Mouse (Mus musculus): ENCODE measurements around the gene Plxna1.

Gene Plxna1

DNA sequence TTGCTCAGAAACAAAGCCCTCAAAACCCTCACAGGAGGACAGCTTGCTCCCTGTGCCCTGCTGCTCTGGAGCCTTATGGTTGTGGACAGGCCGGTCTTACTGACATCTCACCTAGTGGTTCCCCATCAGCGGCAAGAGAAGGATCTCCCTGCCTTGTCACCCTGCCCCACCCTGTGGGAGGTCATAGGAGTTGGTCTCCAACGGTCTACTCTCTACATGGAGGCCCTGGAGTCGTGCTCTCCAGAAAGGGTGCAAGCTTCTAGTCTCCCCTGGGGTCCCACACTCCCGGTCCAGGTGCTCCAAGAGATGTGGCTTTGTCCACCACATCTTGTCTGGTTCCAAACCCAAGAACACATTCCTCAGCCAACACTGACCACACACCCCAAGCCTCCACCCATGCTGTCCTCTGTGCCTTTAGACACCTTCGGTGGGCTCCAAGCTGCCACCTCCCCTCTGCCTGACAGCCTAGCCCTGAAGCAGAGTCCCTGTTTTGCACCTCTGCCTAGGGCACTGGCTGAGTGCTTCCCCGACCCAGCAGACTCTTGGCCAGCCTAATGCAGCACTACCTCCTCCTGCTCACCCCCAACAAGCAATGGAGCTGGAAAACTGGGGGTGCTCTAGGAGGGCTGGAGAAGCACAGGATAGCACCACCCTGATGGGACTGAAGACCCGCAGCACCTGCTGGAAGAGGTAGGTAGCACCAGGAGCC, 1.6 kb downstream of the Plxna1 start:
- no peak for DNase-seq (ENCODE audit: low spot score)

DNA sequence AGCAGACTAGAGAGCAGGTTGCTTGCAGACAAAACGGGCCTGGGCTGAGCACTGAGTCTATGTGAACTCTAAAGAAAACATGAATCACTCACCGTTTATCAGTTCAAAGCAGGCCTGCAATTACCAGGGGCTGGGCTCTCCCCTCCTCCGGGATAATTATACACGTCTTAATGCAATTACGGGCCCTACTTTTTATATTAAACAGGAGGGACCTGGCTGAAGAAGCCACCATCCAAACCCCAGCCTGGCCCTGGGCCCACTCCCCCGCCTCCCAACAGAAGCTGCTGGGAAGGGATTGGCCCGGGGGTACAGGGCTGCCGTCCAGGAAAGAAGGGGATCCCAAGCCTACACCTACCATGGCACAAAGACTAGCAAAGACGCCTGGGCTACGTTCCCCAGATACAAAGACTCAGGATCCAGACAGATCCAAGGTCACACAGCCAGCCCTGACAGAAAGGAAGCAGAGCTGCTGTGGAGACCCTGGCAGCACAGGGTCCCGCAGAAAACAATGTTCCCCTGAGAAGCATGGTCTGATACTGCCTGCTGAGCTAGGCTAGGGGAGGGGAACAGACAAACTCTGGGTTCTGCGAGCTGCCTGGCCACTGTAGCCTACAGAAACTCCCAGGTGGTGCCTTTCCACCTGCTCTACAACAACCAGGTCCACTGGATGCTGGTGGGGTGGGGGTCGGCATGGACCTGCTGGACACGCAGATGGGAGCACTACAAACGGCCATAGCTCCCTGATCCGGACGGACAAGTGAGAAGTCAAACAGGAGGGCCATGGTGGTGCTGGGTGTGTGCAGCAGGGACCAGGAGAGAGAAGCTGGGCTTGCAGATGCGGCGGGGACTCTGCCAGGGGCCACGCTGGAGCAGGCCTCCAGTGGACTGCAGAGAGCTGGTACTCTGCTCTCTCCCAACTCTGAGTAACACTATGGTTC, 2.4 kb downstream of the Plxna1 start:
- no peak for DNase-seq (ENCODE audit: low spot score)

DNA sequence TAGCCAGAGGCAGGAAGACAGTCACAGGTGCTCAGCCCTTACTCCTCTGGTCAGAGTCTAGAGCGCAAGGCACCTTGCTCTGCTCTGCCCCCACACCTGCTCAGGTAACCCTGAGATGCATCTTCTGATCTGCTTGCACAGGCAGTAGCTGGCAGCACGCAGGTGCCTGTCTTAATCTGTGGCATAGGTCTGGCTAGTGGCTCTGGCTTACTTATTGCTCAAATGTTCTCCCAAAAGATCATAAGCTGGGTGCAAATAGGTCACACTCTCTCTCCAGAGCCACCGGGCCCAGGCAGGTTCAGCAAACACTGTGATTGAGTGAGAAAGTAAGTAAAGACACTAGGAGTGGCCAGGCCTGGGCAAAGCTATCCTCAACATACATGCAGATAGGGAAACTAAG, 3.2 kb downstream of the Plxna1 start:
- DNase-seq (ENCODE audit: low spot score), result no peak

DNA sequence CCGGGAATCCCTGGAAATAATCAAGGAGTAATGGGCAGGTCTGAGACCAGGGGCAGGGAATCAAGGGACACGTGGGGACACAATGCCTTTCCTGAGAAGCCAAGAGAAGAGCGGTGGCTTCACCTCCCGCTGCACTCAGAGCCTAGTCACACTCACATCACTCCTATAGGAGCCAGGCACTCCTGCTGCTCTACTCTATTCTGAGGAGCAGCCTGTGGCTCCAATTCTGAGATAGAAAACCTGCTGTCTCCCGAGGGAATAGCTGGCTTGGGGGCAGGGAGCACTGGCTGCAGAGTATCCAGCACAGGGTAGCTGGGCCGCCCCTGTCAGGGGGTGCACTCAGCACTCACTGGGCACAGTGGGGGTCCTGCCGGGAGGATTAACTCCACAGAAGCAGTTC, 6.8 kb downstream of the Plxna1 start:
- no peak for DNase-seq (ENCODE audit: low spot score)

DNA sequence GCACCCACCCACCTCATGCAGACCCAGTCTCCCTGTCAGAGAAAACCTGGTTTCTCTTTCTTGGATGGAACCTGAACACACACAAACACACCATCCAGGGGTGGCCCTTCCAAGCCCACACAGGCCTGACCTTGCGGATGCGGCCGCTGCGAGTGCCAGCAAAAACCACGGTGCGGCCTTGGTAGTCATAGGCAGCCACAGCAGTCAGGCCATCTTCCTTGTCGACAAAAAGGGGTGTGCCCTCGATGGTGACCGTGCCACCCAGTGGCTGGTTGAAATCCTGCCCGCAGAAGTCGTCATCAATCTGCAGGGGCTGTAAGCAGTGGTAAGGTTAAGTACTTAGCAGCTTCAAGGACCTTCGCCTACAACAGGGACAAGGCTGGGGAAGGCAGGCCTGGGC, 7.7 kb downstream of the Plxna1 start:
- DNase-seq (ENCODE audit: low spot score), result no peak

DNA sequence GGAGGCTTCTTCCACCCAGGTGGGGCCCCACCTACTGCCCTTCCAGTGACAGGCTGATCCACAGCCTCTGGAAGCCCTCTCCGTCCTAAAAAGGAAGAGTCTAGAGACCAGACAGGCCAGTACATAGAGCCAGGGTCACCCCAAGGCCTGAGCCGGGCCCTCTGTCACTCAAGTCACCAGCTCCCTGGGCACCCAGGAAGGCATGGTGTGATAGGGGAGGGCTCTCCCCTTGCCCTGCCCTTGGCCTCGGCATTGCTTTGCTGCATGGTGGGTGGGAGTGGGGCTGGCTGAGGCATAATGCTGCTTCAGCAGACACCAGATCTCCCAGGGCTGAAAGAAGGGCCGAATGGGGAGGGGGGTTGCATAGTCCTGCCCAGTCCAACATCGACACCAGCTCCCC, 8.3 kb downstream of the Plxna1 start:
- no peak for DNase-seq (ENCODE audit: low spot score)

DNA sequence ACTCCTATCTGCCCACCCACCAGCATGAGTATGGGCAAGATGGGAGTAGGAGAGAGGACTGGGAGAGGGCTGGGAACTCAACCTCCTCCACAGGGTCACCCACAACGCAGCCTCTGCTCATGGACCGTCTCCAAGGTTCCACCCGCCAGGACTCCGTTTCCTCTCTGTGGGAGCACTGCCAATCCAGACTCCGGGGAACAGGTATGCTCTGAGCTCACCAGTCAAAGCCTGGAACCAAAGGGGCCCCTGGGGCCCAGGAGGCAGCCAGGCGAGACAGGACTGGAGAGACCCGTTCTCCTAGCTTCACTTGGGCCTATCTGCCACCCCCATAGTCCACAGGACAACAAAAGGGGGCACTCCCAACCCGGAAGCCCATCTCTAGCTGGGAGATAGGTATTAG, 9.3 kb downstream of the Plxna1 start:
- peak; percentile 50 for DNase-seq (ENCODE audit: low spot score)

DNA sequence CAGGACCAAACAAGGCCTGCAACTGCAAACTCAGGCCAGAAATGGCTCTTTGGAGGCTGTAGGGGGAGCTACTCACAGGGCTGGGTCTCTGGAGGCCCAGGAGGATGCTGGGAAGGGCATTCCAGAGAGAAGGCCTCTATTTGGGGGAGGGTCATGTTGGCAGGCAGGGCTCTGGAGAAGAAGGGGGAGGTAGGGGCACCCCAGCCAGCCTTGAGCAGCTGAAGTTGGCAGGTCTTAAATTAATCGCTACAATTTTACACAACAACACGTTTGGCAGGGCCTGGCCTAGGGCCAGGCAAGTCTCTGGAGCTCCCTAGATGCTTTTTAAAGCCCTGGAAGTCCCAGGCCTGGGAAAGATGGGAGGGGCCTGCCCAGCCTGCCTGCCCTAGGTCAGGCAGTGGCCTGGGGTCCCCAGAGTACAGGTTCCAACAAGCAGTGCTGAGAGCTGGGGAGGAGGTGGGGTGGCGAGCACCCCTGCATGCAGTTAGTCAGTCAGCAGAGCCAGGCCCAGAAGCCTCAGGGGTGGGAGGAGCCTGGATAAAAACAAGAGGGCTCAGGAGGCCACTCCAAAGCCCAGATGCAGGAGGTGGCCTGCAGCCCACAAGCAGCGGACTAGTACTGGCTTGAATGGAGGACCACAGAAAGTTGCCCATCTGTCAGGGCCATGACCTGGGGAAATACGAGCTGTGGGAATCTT, 10.8 kb downstream of the Plxna1 start:
- DNase-seq (ENCODE audit: low spot score), result peak; percentile 78

DNA sequence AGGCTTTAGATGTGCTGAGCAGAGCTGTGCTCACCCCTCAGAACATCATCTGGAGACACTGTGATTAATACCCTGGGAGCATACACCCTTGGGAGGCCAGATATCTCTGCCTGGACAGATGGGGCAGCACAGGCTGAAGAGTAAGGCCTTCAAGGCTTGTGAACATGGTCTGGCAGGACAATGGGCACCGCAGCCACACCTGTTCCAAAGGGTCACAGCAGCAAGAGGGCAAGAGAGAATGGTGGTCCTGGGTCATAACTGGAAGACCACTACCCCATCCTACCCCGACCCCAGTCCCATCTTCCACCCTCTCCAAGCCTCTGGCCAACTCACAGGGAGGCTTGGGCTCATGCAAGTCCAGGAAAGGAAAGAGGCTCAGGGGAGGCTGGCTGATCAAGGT, 11.9 kb downstream of the Plxna1 start:
- DNase-seq (ENCODE audit: low spot score), result no peak

DNA sequence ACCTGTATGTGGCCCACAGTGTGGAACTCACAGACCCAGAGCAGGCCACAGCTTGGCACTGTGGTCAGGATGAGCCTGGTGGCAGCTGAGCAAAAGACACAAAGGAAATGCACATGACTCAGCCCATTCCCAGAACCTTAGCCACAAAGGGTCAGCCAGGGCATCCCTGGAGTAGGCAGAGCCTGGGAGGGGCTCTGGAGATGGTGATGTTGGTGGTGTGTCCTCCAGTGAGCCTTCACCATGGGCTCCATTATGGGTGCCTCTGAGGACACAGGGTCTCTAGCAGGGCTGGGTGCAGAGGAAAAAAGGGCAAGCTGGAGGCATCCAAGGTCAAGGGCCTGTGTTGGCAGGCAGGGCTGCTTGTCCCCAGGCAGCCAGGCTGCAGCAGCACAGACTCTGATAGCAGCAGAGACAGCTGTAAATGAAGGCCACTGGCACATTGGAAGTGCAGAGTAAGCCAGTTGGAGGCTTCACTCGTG, 12.3 kb downstream of the Plxna1 start:
- peak; percentile 79 for DNase-seq (ENCODE audit: low spot score)

DNA sequence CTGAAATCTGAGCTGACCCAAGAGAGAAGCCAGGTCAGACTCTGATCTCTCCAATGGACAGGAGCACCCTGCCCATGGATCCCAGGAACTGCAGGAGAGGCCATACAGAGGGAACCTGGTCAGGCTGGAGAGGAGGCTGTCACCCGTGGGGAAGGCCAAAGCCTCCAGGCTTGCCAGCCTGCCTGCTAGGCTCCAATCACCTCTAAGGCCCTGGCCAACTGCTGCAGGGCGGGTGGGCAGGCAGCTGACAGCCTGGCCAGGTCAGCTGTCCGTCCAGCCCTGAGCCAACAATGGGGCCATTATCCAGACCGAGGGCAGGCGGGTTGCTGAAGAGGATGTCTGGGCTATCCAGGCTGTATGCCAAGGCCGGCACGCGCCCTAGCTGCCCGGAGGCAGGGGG, 14.1 kb downstream of the Plxna1 start:
- DNase-seq (ENCODE audit: low spot score), result peak; percentile 73

DNA sequence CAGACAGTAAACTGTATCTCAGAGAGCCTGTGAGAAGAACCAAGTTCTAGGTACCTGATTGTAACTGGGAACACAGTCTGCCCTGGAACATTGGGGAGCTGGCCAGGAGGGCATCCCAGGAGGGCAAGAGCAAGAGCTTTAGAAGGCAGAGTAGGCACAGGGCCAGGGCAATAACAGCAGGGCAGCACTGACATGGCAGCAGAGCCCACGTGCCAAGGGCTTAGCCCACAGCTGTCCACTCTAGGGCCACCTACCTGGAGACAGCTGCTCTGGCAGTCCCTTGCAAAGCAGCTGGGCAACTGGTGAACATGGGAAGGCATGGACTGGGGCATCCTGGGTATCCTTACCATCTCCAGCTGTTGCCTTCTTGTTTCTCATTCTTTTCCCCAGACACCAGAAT, 14.6 kb downstream of the Plxna1 start:
- no peak for DNase-seq (ENCODE audit: low spot score)

DNA sequence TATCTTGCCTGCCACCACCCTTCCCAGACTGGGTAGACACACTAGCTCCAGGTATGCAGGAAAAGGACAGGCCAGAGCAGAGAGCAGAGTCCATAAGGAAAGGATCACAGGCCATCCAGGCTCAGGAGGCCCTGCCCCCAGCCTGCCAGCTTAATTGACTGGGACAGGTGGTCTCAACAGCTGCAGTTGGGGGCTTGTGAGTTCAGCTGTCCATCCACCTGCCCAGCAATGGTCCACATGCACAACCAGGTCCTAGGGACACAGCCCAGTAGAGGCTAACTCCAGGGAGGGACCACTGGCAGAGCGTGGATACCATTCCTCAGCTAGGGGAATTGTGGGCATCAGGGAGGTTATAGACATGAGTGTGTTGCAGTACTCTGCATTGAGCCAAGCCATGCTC, 16.6 kb downstream of the Plxna1 start:
- DNase-seq (ENCODE audit: low spot score), result no peak

DNA sequence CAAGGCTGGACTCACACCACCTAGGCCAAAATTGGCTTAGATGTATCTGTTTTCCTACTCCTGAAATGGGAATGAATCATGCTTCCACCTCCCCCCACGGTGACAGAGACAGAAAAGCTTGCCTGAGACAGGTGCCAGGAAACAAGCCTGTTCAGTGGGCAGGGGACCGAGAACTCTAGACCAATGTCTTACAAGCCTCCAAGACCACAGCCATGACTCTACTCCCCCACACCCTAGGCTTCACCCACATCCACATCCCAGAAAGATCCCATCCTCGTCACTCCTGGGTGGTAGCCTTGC, 17.0 kb downstream of the Plxna1 start:
- no peak for DNase-seq (ENCODE audit: low spot score)

DNA sequence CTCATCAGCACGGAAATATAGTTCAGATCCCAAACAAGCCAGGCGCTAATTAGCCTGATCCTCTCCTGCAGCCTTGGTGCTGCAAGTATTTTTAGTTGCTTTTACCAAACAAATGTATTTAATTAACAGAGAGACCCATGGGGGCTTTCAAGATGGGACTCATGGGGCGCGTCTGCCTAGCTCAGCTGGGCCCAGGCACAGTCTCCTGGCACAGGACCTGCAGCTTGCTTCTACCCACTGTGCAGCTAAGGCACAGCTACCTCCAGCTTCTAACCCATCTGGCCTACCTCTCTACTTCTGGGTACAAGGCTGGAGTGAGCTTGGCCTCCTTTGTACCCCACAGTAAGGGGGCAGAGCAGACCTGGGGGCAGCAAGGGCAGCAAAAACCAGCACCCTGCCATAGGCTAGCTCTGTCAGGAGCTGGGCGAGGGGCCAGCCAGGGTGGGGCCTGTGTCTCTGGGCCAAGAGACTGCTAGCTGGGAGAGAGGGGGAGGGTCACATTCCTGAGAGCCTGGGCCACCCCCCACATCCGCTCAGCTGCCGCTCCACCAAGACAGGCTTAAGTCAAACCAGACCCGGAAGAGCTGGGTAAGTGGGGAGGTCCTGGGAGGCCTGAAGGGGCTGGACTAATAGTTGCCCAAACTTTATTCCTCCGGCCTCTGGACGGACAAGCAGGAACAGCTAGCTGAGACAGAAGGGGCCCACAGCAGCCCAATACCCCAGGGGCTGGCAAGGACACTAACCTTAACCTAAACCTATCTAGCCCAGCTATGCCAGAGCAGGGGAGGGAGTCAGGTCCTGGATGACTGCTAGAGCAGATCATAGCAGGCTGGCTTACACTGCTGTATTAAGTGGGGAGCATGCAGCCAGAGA, 17.6 kb downstream of the Plxna1 start:
- peak; percentile 64 for DNase-seq (ENCODE audit: low spot score)

DNA sequence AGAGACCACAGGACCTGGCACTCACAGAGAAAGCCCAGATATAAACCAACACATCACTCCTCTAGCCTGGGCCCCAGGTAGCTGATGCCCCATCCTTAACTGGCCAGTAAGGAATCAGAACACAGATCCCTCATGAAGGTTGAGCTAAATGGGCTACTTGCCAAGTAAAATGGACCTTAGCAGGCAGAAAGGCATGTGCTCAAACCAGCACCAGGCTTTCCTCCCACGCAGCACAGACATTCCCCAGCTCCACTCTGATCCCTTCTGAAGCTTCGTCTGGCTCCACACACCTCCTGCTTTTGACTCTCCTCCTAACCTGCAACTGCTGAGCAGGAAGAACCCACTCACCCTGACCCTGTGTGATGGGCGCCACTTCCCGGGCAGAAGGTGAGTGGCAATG, 20.4 kb downstream of the Plxna1 start:
- no peak for DNase-seq (ENCODE audit: low spot score)

DNA sequence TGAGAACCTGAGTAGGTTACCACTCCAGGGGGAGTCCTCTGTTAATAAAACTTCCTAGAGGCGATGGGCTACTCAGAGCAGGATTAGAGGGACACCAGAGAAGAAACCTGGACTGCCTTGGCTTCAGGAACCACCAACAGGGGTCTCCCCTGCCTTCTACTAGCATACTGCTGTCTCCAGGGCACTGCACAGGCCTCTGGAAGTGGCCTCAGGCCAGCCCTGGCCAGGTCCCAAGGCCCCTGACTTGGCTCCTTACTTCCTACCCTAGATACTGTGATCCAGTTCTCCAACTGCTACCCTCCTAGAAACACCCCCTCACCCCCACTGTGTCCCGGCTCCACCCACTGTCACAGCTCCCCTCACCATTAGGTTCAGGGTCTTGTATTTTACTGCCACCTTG, 23.0 kb downstream of the Plxna1 start:
- peak; percentile 76 for DNase-seq (ENCODE audit: low spot score)

DNA sequence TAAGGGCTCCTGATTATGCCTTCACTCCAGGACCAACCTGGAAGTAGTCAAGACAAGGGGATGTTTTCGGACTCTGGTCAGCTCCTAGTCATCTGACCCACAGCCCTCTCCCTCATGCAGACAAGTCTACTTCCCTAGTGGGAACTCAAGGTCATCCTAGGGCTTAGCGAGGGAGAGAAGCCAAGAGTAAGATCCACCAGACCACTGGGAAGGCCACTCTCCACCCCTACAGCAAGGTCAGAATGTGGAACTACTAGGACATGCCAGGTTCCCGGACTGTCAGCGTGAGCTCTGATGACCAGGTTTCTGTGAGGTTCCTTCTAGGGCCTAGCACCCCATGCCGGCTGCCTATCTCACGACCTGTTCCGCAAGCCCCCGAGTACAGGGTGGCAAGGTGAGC, 23.7 kb downstream of the Plxna1 start:
- DNase-seq (ENCODE audit: low spot score), result no peak

DNA sequence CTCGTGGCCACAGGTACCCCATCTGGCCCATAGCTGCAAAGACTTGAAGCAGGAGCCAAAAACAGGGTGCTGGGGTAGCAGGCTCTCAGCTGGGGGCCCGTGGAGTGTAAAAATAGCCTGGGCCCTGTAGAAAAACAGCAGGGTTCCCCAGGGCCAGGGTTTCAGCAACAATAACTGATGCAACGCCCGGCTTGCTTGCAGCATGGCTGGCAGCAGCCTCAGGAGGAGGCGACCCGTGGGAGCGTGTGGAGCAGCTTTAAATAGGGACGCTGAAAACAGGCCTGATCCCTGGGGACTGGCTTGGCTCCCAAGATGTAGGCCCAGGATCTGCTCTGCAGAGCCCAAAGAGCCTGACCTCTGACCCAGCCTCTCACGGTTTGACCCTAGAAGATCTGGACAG, 24.8 kb downstream of the Plxna1 start:
- no peak for DNase-seq (ENCODE audit: low spot score)

DNA sequence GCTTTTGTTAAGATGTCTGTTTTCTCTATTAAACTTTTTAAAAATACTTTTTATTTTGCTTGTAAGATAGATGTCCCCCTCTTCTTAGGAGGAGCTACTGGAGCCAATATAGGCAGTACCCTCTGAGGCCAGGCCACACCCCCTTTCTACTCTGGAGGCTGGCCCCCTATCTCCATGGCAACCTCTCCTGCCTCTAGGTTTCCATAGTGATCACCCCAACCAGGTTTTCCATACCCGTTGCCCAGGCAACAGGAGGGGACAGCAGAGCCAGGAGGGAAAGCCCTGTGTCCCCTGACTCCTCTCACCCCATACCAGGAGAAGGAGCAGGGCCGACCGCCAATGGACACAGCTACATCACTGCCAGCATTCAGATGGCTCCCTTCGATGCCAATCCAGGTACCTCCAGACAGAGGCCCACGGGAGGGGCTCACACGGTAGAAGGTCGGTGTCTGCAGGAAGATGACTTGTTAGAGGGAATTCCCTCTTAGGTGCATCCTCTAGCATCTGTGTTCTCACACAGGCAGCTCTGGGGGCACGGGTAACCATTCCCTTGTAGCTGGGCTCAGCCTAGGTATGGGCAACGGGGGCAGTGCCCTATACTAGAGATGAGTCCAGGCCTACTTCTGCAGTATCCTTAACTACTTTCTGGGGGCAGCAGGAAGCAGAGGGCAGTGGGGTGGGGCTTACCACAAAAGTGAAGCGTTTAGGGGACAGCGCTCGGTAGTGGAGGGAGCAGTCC, 28.3 kb downstream of the Plxna1 start:
- no peak for DNase-seq (ENCODE audit: low spot score)

DNA sequence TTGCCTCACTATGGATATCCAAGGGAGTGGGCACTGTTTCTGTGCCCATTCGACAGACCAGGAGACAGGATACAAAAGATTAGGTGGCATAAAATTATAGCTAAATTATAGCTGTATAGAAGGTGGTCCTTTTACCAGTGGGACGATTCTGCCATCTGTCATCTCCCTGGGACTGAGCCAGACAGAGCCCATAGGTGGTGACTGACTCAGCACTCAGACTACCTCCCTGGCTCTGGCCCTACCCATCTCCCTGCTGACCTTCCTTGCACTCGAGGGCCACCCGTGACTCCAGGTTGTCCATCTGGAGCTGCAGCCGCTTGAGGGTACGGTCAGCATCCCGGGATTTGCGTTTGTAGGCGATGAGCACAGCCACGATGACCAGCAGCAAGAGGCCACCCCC, 31.5 kb downstream of the Plxna1 start:
- no peak for DNase-seq (ENCODE audit: low spot score)

Data from testis, postnatal 14 days (tissue).